Mouse (Mus musculus) hindbrain, embryonic 10.5 days (tissue): ENCODE data around the gene Clec2h. TPM values are rescaled to one million over a fixed set of nuclear protein-coding genes. Genes with fewer than 3 reads are reported as not detected.
"Not testable (repeated sequence)": the region's sequence is repeated elsewhere in the genome, so short reads cannot be mapped to it uniquely, and the experiment has no call there.

Source experiments
- DNase-seq: peaks from one replicate; pipeline ENCODE4 v3.0.0-alpha.2; 2017; ENCODE audit warnings: low spot score
- H3K27ac ChIP-seq: fragments of 300-500 bp; sonication (generic); 2 replicates; pipeline ENCODE4 v1.5.1; 2016; ENCODE audit warnings: mild to moderate bottlenecking, moderate library complexity
- H3K27me3 ChIP-seq: fragments of 300-500 bp; sonication (generic); 2 replicates; pipeline ENCODE4 v1.6.1; 2016; ENCODE audit warnings: mild to moderate bottlenecking; ENCODE audit not compliant: poor library complexity, insufficient read depth, severe bottlenecking
- H3K36me3 ChIP-seq: fragments of 300-500 bp; sonication (generic); 2 replicates; pipeline ENCODE4 v1.6.1; 2016; ENCODE audit warnings: mild to moderate bottlenecking, moderate library complexity
- H3K4me1 ChIP-seq: fragments of 300-500 bp; sonication (generic); replicated peaks from 2 replicates; pipeline ENCODE4 v1.6.1; 2016; ENCODE audit warnings: mild to moderate bottlenecking
- H3K4me3 ChIP-seq: fragments of 300-500 bp; sonication (generic); 2 replicates; pipeline ENCODE4 v1.5.1; 2016; ENCODE audit warnings: mild to moderate bottlenecking, moderate library complexity
- H3K9me3 ChIP-seq: fragments of 300-500 bp; sonication (generic); 2 replicates; pipeline ENCODE4 v1.6.1; 2016; ENCODE audit warnings: mild to moderate bottlenecking, moderate library complexity
- WGBS: fragments of 180-500 bp; shearing (Covaris S2); methylation state at CpG from one replicate; pipeline ENCODE4 v1.1.7; 2016; 5-methylcytosine and 5-hydroxymethylcytosine counted together
- polyA plus RNA-seq: library from polyadenylated mRNA; unstranded; fragments of >200 nt; fragmentation: Nextera tagmentation; extraction: Ambion mirVana; gene quantifications from 2 replicates; pipeline ENCODE4 v1.2.1, GENCODE M21; 2016

The Clec2h gene
- polyA plus RNA-seq, 1 experiment from 2014 or later = not detected

- Histone ChIP-seq H3K4me1 (no peaks in the 10 kb centered on the region), H3K4me3 (no peak overlapping the region), H3K27me3 (no peaks in the 10 kb centered on the region), H3K36me3 (no peaks in the 10 kb centered on the region), H3K27ac (no peak overlapping the region), H3K9me3 (no peaks in the 10 kb centered on the region)
- DNase-seq = no peak
- 94% methylated on average over 3 of the region's 3 CpGs for WGBS
Measured at GRCm38 (mm10) chr6:128649681-128650080, 12.5 kb upstream of the Clec2h start.

- H3K9me3 ChIP-seq = no peaks in the 10 kb centered on the region
- H3K36me3 ChIP-seq = no peaks in the 10 kb centered on the region
- no peak overlapping the region for H3K4me3 ChIP-seq
- DNase-seq = no peak
- WGBS = 86% methylated on average over 1 of the region's 1 CpGs
- no peak overlapping the region for H3K27ac ChIP-seq
- no peaks in the 10 kb centered on the region for H3K27me3 ChIP-seq
- H3K4me1 ChIP-seq = no peaks in the 10 kb centered on the region
Measured at GRCm38 (mm10) chr6:128650187-128650586, 12.0 kb upstream of the Clec2h start.

- not testable (repeated sequence) for H3K27me3 ChIP-seq, H3K4me1 ChIP-seq, H3K4me3 ChIP-seq, DNase-seq, H3K36me3 ChIP-seq, H3K27ac ChIP-seq, H3K9me3 ChIP-seq
- 94% methylated on average over 7 of the region's 7 CpGs for WGBS
Measured at GRCm38 (mm10) chr6:128650827-128651226, 11.4 kb upstream of the Clec2h start.

GRCm38 (mm10) chr6:128652938-128653337 lies 9.2 kb upstream of the Clec2h start:
- no peaks in the 10 kb centered on the region for H3K9me3 ChIP-seq
- WGBS = 93% methylated on average over 1 of the region's 1 CpGs

GRCm38 (mm10) chr6:128661249-128661648 lies 936 bp upstream of the Clec2h start:
- no peaks in the 10 kb centered on the region for H3K36me3 ChIP-seq
- DNase-seq = no peak
- 96% methylated on average over 1 of the region's 1 CpGs for WGBS
- H3K9me3 ChIP-seq = no peaks in the 10 kb centered on the region
- H3K4me1 ChIP-seq = no peaks in the 10 kb centered on the region
- H3K27ac ChIP-seq = no peak overlapping the region
- H3K27me3 ChIP-seq = no peaks in the 10 kb centered on the region
- no peak overlapping the region for H3K4me3 ChIP-seq

More at GRCm38 (mm10) chr6:128652938-128653337, 9.2 kb upstream of the Clec2h start:
- Histone ChIP-seq H3K27ac (no peak overlapping the region), H3K36me3 (no peaks in the 10 kb centered on the region), H3K4me1 (no peaks in the 10 kb centered on the region), H3K27me3 (no peaks in the 10 kb centered on the region), H3K4me3 (no peak overlapping the region)
- DNase-seq = no peak

- Histone ChIP-seq H3K9me3 (peaks cover 5% of the 10 kb centered on the region; the same call in 1 of the 2 replicates), H3K27ac (no peak overlapping the region), H3K27me3 (no peaks in the 10 kb centered on the region), H3K36me3 (no peaks in the 10 kb centered on the region), H3K4me3 (no peak overlapping the region), H3K4me1 (no peaks in the 10 kb centered on the region)
- no peak for DNase-seq
- 59% methylated on average over 4 of the region's 4 CpGs for WGBS
Measured at GRCm38 (mm10) chr6:128669936-128670335, 7.8 kb downstream of the Clec2h start.

GRCm38 (mm10) chr6:128679574-128679973 lies 17.4 kb downstream of the Clec2h start:
- H3K27me3 ChIP-seq = no peaks in the 10 kb centered on the region
- no peaks in the 10 kb centered on the region for H3K4me1 ChIP-seq
- H3K4me3 ChIP-seq = no peak overlapping the region
- H3K27ac ChIP-seq = no peak overlapping the region
- no peak for DNase-seq
- H3K36me3 ChIP-seq = no peaks in the 10 kb centered on the region
- H3K9me3 ChIP-seq = no peaks in the 10 kb centered on the region

GRCm38 (mm10) chr6:128701691-128702090 lies 39.5 kb downstream of the Clec2h start:
- H3K9me3 ChIP-seq = no peaks in the 10 kb centered on the region
- H3K4me1 ChIP-seq = no peaks in the 10 kb centered on the region
- no peak overlapping the region for H3K27ac ChIP-seq
- no peak for DNase-seq
- no peak overlapping the region for H3K4me3 ChIP-seq
- 78% methylated on average over 3 of the region's 3 CpGs for WGBS
- no peaks in the 10 kb centered on the region for H3K36me3 ChIP-seq
- H3K27me3 ChIP-seq = no peaks in the 10 kb centered on the region

- H3K27me3 ChIP-seq = no peaks in the 10 kb centered on the region
- H3K9me3 ChIP-seq = no peaks in the 10 kb centered on the region
- no peak within 1 kb of the TSS for H3K27ac ChIP-seq
- H3K4me3 ChIP-seq = no peak within 1 kb of the TSS
- DNase-seq = no peak
- no peaks in the 10 kb centered on the region for H3K36me3 ChIP-seq
- WGBS = 90% methylated on average over 4 of the region's 4 CpGs
- H3K4me1 ChIP-seq = no peaks in the 10 kb centered on the region
Measured at GRCm38 (mm10) chr6:128722959-128723358, 60.8 kb downstream of the Clec2h start, which contains the start of gene Klrb1. TSS of gene Klrb1 (minus strand) at chr6:128723059.

Other genes starting within 250 kb of the Clec2h start
- 39.0 and 41.3 TPM in 2 replicates for gene Itfg2, start 237.5 kb upstream of the Clec2h start, polyA plus RNA-seq
- gene Fkbp4, start 223.7 kb upstream of the Clec2h start, polyA plus RNA-seq = 548 and 688 TPM in 2 replicates
- gene Pzp, start 135.7 kb upstream of the Clec2h start, polyA plus RNA-seq = not detected in 2 replicates
- 0.04 TPM in 1 of 2 replicates, not detected in the other for gene A2ml1, start 80.8 kb upstream of the Clec2h start, polyA plus RNA-seq
- gene Klrb1a, start 38.9 kb upstream of the Clec2h start, polyA plus RNA-seq = not detected in 2 replicates
- not detected in 2 replicates for gene Klrb1, start 60.7 kb downstream of the Clec2h start, polyA plus RNA-seq
- gene Klrb1c, start 126.8 kb downstream of the Clec2h start, polyA plus RNA-seq = not detected in 2 replicates
- gene Gm44511, start 163.9 kb downstream of the Clec2h start, polyA plus RNA-seq = not detected in 2 replicates
- not detected in 2 replicates for gene Klrb1b, start 163.9 kb downstream of the Clec2h start, polyA plus RNA-seq
- not detected in 2 replicates for gene Clec2i, start 225.2 kb downstream of the Clec2h start, polyA plus RNA-seq
- 0.98 and 1.8 TPM in 2 replicates for gene BC035044, start 228.7 kb downstream of the Clec2h start, polyA plus RNA-seq